Mouse (Mus musculus) kidney, postnatal 0 days (tissue): Measurements from ENCODE around the gene Sirpa. TPM values are rescaled to one million over a fixed set of nuclear protein-coding genes. Genes with fewer than 3 reads are reported as not detected.

Source experiments
- ATAC-seq: fragments of 200-750 bp; cut with Nextera tagmentation; replicated peaks from 2 replicates; pipeline ENCODE4 v1.8.0; 2017; ENCODE audit warnings: low read depth, moderate number of reproducible peaks, moderate TSS enrichment, moderate library complexity; ENCODE audit not compliant: low FRiP score
- DNase-seq: peaks from one replicate; pipeline ENCODE4 v3.0.0-alpha.2; 2016; ENCODE audit warnings: low spot score
- H3K27ac ChIP-seq: fragments of 300-500 bp; sonication (generic); 2 replicates; pipeline ENCODE4 v1.5.1; 2014; ENCODE audit warnings: mild to moderate bottlenecking
- H3K27me3 ChIP-seq: fragments of 300-500 bp; sonication (generic); 2 replicates; pipeline ENCODE4 v1.6.1; 2014; ENCODE audit warnings: low read length, mixed read lengths; ENCODE audit not compliant: insufficient read depth
- H3K36me3 ChIP-seq: fragments of 300-500 bp; sonication (generic); 2 replicates; pipeline ENCODE4 v1.6.1; 2014; ENCODE audit warnings: low read length, mixed read lengths; ENCODE audit not compliant: insufficient read depth
- H3K4me1 ChIP-seq: fragments of 300-500 bp; sonication (generic); replicated peaks from 2 replicates; pipeline ENCODE4 v1.6.1; 2014; ENCODE audit warnings: antibody characterized with exemption, low read length, mixed read lengths; ENCODE audit not compliant: insufficient read depth
- H3K4me2 ChIP-seq: fragments of 300-500 bp; sonication (generic); 2 replicates; pipeline ENCODE4 v1.6.1; 2014; ENCODE audit warnings: mild to moderate bottlenecking, low read length, moderate library complexity, mixed read lengths
- H3K4me3 ChIP-seq: fragments of 300-500 bp; sonication (generic); replicated peaks from 2 replicates; pipeline ENCODE4 v1.5.1; 2014; ENCODE audit warnings: low read depth, low read length
- H3K9ac ChIP-seq: fragments of 300-500 bp; sonication (generic); 2 replicates; pipeline ENCODE4 v1.6.1; 2014; ENCODE audit warnings: low read depth, low read length
- H3K9me3 ChIP-seq: fragments of 300-500 bp; sonication (generic); replicated peaks from 2 replicates; pipeline ENCODE4 v1.6.1; 2016; ENCODE audit warnings: low read length, inconsistent platforms, mixed read lengths
- CTCF ChIP-seq: IDR thresholded peaks from 2 replicates; pipeline ENCODE4 v1.5.1; 2016; ENCODE audit warnings: antibody characterized with exemption, low read depth, mild to moderate bottlenecking, moderate library complexity
- WGBS: fragments of 180-500 bp; shearing (Covaris S2); extraction: QIAGEN DNeasy Blood & Tissue Kit; methylation state at CpG from one replicate; pipeline ENCODE4 v1.1.7; 2014; 5-methylcytosine and 5-hydroxymethylcytosine counted together
- polyA plus RNA-seq: library from polyadenylated mRNA; unstranded; fragments of >200 nt; fragmentation: Nextera tagmentation; extraction: Ambion mirVana; gene quantifications from 2 replicates; pipeline ENCODE4 v1.2.1, GENCODE M21; 2015

Sirpa gene
- 22.5 and 25.5 TPM in 2 replicates for polyA plus RNA-seq

- H3K4me1 ChIP-seq: peaks cover 15% of the 10 kb centered on the region
- no peaks in the 10 kb centered on the region for H3K36me3 ChIP-seq
- WGBS: 0% methylated on average over 41 of the region's 43 CpGs
- H3K9ac ChIP-seq: peak within 1 kb of the TSS; percentile 86
- H3K4me3 ChIP-seq: peak within 1 kb of the TSS; percentile 75
- peak within 1 kb of the TSS; percentile 95 for H3K27ac ChIP-seq
- H3K4me2 ChIP-seq: peak within 1 kb of the TSS; percentile 80
- peak; percentile 80 for ATAC-seq
- TF ChIP-seq CTCF: no peak; the same call in 1 of the 2 replicates
- no peaks in the 10 kb centered on the region for H3K9me3 ChIP-seq
- no peaks in the 10 kb centered on the region for H3K27me3 ChIP-seq
- peak; percentile 68 for DNase-seq
These were observed at the start of gene Sirpa for GRCm38 (mm10) chr2:129592459-129593140. TSS of gene Sirpa (plus strand) at chr2:129592835.

GRCm38 (mm10) chr2:129544448-129544847 lies 48.2 kb upstream of the Sirpa start:
- 57% methylated on average over 4 of the region's 4 CpGs for WGBS
- no peak overlapping the region for H3K27ac ChIP-seq
- no peaks in the 10 kb centered on the region for H3K9me3 ChIP-seq
- TF ChIP-seq CTCF: no peak
- no peak overlapping the region for H3K4me2 ChIP-seq
- H3K4me3 ChIP-seq: no peak overlapping the region
- no peak overlapping the region for H3K9ac ChIP-seq
- H3K27me3 ChIP-seq: no peaks in the 10 kb centered on the region
- peak; percentile 41 for DNase-seq
- no peaks in the 10 kb centered on the region for H3K4me1 ChIP-seq
- peak; percentile 21; the same call in 1 of the 2 replicates for ATAC-seq
- H3K36me3 ChIP-seq: no peaks in the 10 kb centered on the region

GRCm38 (mm10) chr2:129544919-129545318 lies 47.7 kb upstream of the Sirpa start:
- H3K4me3 ChIP-seq: no peak overlapping the region
- H3K4me2 ChIP-seq: no peak overlapping the region
- no peaks in the 10 kb centered on the region for H3K27me3 ChIP-seq
- no peaks in the 10 kb centered on the region for H3K36me3 ChIP-seq
- WGBS: 80% methylated on average over 3 of the region's 3 CpGs
- H3K9ac ChIP-seq: no peak overlapping the region
- DNase-seq: no peak
- H3K4me1 ChIP-seq: no peaks in the 10 kb centered on the region
- no peaks in the 10 kb centered on the region for H3K9me3 ChIP-seq
- no peak for TF ChIP-seq CTCF
- ATAC-seq: no peak
- H3K27ac ChIP-seq: no peak overlapping the region

GRCm38 (mm10) chr2:129545596-129545995 lies 47.0 kb upstream of the Sirpa start:
- ATAC-seq (no peak), DNase-seq (no peak)
- no peaks in the 10 kb centered on the region for H3K9me3 ChIP-seq
- WGBS: 67% methylated on average over 7 of the region's 7 CpGs
- H3K27ac ChIP-seq: no peak overlapping the region
- H3K36me3 ChIP-seq: no peaks in the 10 kb centered on the region
- no peak overlapping the region for H3K9ac ChIP-seq
- H3K4me2 ChIP-seq: no peak overlapping the region
- H3K4me3 ChIP-seq: no peak overlapping the region
- no peak for TF ChIP-seq CTCF
- H3K27me3 ChIP-seq: no peaks in the 10 kb centered on the region
- H3K4me1 ChIP-seq: no peaks in the 10 kb centered on the region

- TF ChIP-seq CTCF: no peak
- H3K9ac ChIP-seq: no peak overlapping the region
- H3K27ac ChIP-seq: no peak overlapping the region
- no peak overlapping the region for H3K4me2 ChIP-seq
- WGBS: 36% methylated on average over 3 of the region's 3 CpGs
- no peak overlapping the region for H3K4me3 ChIP-seq
- ATAC-seq (no peak), DNase-seq (no peak)
- H3K9me3 ChIP-seq: no peaks in the 10 kb centered on the region
- H3K4me1 ChIP-seq: no peaks in the 10 kb centered on the region
- H3K27me3 ChIP-seq: no peaks in the 10 kb centered on the region
- no peaks in the 10 kb centered on the region for H3K36me3 ChIP-seq
These were observed 45.9 kb upstream of the Sirpa start for GRCm38 (mm10) chr2:129546772-129547171.

GRCm38 (mm10) chr2:129549537-129550135 lies 43.0 kb upstream of the Sirpa start:
- 42% methylated on average over 9 of the region's 9 CpGs for WGBS
- ATAC-seq (no peak), DNase-seq (no peak)

More at GRCm38 (mm10) chr2:129549537-129550135, 43.0 kb upstream of the Sirpa start:
- TF ChIP-seq CTCF: no peak
- Histone ChIP-seq H3K9ac (no peak overlapping the region), H3K36me3 (no peaks in the 10 kb centered on the region), H3K9me3 (no peaks in the 10 kb centered on the region), H3K27me3 (no peaks in the 10 kb centered on the region), H3K4me1 (no peaks in the 10 kb centered on the region), H3K4me2 (no peak overlapping the region), H3K4me3 (no peak overlapping the region), H3K27ac (no peak overlapping the region)
